Mouse (Mus musculus) retina, adult 2 months (tissue): ENCODE results near the gene Zfp81.
"Not testable (repeated sequence)": the region's sequence is repeated elsewhere in the genome, so short reads cannot be mapped to it uniquely, and the experiment has no call there.

Experiments used
- DNase-seq: peaks from one replicate; pipeline ENCODE4 v3.0.0-alpha.2; 2012; ENCODE audit warnings: low read depth, low spot score

Zfp81 gene

GRCm38 (mm10) chr17:33358411-33359384 lies at the start of gene Zfp81:
TSS of gene Zfp81 (minus strand) at chr17:33358878.
- peak; percentile 77 for DNase-seq

- peak; percentile 87 for DNase-seq
These were observed 35.7 kb upstream of the Zfp81 start, which contains the start of gene Zfp101 for GRCm38 (mm10) chr17:33394182-33395034. TSS of gene Zfp101 (minus strand) at chr17:33394641.

- DNase-seq = no peak
These were observed 33.6 kb upstream of the Zfp81 start for GRCm38 (mm10) chr17:33392271-33392670.

GRCm38 (mm10) chr17:33385705-33386104 lies 27.0 kb upstream of the Zfp81 start:
- no peak for DNase-seq

GRCm38 (mm10) chr17:33372795-33373194 lies 14.1 kb upstream of the Zfp81 start:
- no peak for DNase-seq

- no peak for DNase-seq
These were observed 5.7 kb downstream of the Zfp81 start for GRCm38 (mm10) chr17:33352981-33353380.

- DNase-seq = not testable (repeated sequence)
These were observed 68.9 kb downstream of the Zfp81 start for GRCm38 (mm10) chr17:33289876-33290149.

GRCm38 (mm10) chr17:33289039-33289875 lies 69.4 kb downstream of the Zfp81 start, which contains the start of gene Zfp955b:
TSS of gene Zfp955b (plus strand) at chr17:33289544.
- DNase-seq = not testable (repeated sequence)
